Mouse (Mus musculus): ENCODE data around the gene Armc3.
"Not testable (repeated sequence)": the region's sequence is repeated elsewhere in the genome, so short reads cannot be mapped to it uniquely, and the experiment has no call there.

- TF ChIP-seq CTCF (IDR thresholded peaks at IDR 0.05; ENCODE audit: control insufficient read depth, insufficient read depth, insufficient read length); MYOD1 (IDR thresholded peaks at IDR 0.05; ENCODE audit: control insufficient read depth, insufficient read length, low read depth); USF1 (IDR thresholded peaks at IDR 0.05; ENCODE audit: low read depth); FOSL1 (IDR thresholded peaks at IDR 0.05; ENCODE audit: insufficient read depth, low read length, poor library complexity, severe bottlenecking); CEBPB (IDR thresholded peaks at IDR 0.05; ENCODE audit: low read depth); MYOG (IDR thresholded peaks at IDR 0.05; ENCODE audit: control insufficient read depth, extremely low read depth, insufficient read length); MAX (IDR thresholded peaks at IDR 0.05): not testable (repeated sequence)
Observed at GRCm38 (mm10) chr2:19303087-19303486, 104.0 kb downstream of the Armc3 start.

All from C2C12 (cell line).